Mouse (Mus musculus) lung, embryonic 16.5 days (tissue): ENCODE data around the gene Samd7. TPM values are rescaled to one million over a fixed set of nuclear protein-coding genes. Genes with fewer than 3 reads are reported as not detected.

Experiments
- ATAC-seq: fragments of 200-750 bp; cut with Nextera tagmentation; 2 replicates; pipeline ENCODE4 v1.8.0; 2017; ENCODE audit warnings: low read depth, mild to moderate bottlenecking, moderate library complexity
- H3K27ac ChIP-seq: fragments of 300-500 bp; sonication (generic); 2 replicates; pipeline ENCODE4 v1.5.1; 2014; ENCODE audit warnings: mild to moderate bottlenecking, control low read depth, low read length
- H3K27me3 ChIP-seq: fragments of 300-500 bp; sonication (generic); 2 replicates; pipeline ENCODE4 v1.6.1; 2014; ENCODE audit warnings: low read depth, low read length, mixed read lengths; ENCODE audit not compliant: control insufficient read depth, insufficient read depth
- H3K36me3 ChIP-seq: fragments of 300-500 bp; sonication (generic); 2 replicates; pipeline ENCODE4 v1.6.1; 2014; ENCODE audit warnings: low read length; ENCODE audit not compliant: control insufficient read depth, insufficient read depth
- H3K4me1 ChIP-seq: fragments of 300-500 bp; sonication (generic); replicated peaks from 2 replicates; pipeline ENCODE4 v1.6.1; 2014; ENCODE audit warnings: low read length, mixed read lengths; ENCODE audit not compliant: control insufficient read depth, insufficient read depth
- H3K4me2 ChIP-seq: fragments of 300-500 bp; sonication (generic); 2 replicates; pipeline ENCODE4 v1.6.1; 2014; ENCODE audit warnings: low read depth, low read length, control low read depth
- H3K4me3 ChIP-seq: fragments of 300-500 bp; sonication (generic); 2 replicates; pipeline ENCODE4 v1.5.1; 2014; ENCODE audit warnings: mild to moderate bottlenecking, low read length, control low read depth
- H3K9ac ChIP-seq: fragments of 300-500 bp; sonication (generic); 2 replicates; pipeline ENCODE4 v1.6.1; 2014; ENCODE audit warnings: low read length, control low read depth
- H3K9me3 ChIP-seq: fragments of 300-500 bp; sonication (generic); 2 replicates; pipeline ENCODE4 v1.6.1; 2016; ENCODE audit warnings: low read length; ENCODE audit not compliant: control insufficient read depth
- WGBS: fragments of 180-500 bp; shearing (Covaris S2); extraction: QIAGEN DNeasy Blood & Tissue Kit; methylation state at CpG from one replicate; pipeline ENCODE4 v1.1.7; 2014; 5-methylcytosine and 5-hydroxymethylcytosine counted together
- polyA plus RNA-seq: library from polyadenylated mRNA; unstranded; fragments of >200 nt; fragmentation: Nextera tagmentation; extraction: Ambion mirVana; gene quantifications from 2 replicates; pipeline ENCODE4 v1.2.1, GENCODE M21; 2015

Gene Samd7
- polyA plus RNA-seq, 1 experiment from 2014 or later = not detected

DNA sequence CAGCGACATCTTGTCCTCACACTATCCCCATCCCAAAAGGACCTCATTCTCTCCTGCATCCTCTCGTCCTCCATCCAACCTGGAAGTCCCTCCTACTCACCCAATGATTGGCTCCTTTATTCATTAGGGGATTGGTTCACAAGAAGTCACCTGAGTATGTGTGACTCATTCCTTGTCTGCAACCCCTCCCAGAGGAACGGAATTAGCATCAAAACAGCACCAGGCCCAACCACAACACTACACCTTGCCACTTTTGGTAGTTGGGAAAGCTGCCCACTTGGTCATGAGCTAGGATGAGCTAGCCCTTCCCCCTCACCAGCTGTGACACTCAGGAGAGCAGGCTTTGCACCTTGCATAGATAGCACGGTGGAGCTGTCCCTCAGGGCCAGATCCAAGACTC, 24.1 kb upstream of the Samd7 start:
- no peaks in the 10 kb centered on the region for H3K27me3 ChIP-seq
- H3K4me2 ChIP-seq = no peak overlapping the region
- no peaks in the 10 kb centered on the region for H3K4me1 ChIP-seq
- H3K4me3 ChIP-seq = no peak overlapping the region
- H3K36me3 ChIP-seq = no peaks in the 10 kb centered on the region
- H3K9ac ChIP-seq = no peak overlapping the region
- H3K9me3 ChIP-seq = no peaks in the 10 kb centered on the region
- ATAC-seq = no peak
- WGBS = 70% methylated on average over 4 of the region's 4 CpGs
- no peak overlapping the region for H3K27ac ChIP-seq

DNA sequence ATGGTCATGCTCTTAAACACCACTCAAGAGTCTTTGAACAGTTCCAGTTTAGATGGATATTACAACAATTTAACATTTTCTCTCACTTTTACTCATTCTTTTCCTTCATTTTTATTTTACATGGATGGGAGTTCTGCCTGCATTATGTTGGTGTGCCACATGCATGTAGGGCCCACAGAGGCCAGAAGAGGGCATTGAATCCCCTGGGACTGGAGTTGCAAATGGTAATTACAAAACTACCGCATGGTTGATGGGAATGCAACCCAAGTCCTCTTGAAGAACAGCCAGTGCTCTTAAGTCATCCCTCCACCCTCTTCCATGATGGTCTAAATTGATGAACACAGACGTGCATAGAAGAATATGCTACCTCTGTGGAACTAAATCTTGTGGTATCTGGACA, 23.6 kb upstream of the Samd7 start:
- Histone ChIP-seq H3K27ac (no peak overlapping the region), H3K4me3 (no peak overlapping the region), H3K36me3 (no peaks in the 10 kb centered on the region), H3K27me3 (no peaks in the 10 kb centered on the region), H3K9ac (no peak overlapping the region), H3K4me2 (no peak overlapping the region), H3K9me3 (no peaks in the 10 kb centered on the region), H3K4me1 (no peaks in the 10 kb centered on the region)
- ATAC-seq = no peak
- WGBS = 80% methylated on average over 2 of the region's 2 CpGs

DNA sequence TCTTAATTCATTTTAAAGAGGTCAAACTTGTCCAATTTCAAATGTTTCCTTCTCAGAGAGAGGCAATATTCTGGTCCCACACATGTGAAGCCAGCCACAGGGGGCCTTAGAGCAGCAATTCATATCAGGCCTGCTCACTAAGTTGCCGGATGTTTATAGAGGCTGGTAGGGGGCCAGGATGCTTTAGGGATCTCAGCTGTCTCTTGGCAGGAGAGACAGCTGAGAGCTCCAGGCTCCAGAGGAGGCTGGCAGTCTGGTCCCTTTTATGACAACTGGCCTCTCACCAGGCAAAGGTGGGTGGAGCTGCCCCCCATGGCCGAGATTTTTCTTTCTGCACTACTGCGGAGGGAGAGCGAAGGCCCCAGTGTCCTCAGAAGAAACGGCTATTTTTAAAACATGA, 22.9 kb upstream of the Samd7 start:
- no peaks in the 10 kb centered on the region for H3K4me1 ChIP-seq
- peak; percentile 90 for ATAC-seq

DNA sequence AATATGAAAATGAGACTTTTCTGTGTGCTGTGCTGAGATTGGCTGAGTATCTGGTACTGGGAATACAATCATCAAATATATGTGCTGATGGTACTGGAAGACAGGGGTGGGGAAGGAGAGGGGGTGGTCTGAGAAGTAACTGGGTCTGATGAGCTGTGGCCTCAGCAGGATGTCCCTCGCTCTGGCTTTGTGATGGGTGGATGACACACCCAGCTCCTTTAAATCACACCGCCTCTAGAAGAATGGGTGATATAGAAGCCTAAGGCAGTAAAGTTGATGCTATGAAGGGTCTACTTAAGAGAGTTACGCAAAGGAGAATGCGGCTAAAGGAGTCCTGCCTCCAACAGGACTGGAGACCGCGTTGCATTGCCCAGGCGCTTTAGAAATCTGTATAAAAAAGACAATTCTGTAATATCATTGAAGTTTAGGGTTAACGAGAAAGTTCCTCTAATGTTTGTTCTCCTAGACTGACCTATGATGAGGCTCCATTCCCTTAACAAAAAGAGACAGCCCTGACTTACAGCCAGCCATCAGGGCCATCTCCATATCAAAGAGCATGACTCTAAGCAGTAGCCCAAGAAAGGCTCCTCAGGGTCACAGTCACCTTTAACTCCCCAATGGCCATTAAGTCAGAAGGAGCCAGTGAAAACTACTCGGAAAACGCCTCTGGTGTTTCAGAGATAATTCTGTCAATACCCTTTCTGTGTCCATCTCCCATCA, 21.8 kb upstream of the Samd7 start:
- WGBS = 67% methylated on average over 10 of the region's 10 CpGs
- Histone ChIP-seq H3K36me3 (no peaks in the 10 kb centered on the region), H3K4me2 (no peak overlapping the region), H3K9me3 (no peaks in the 10 kb centered on the region), H3K27me3 (no peaks in the 10 kb centered on the region), H3K27ac (no peak overlapping the region), H3K4me3 (no peak overlapping the region), H3K9ac (no peak overlapping the region), H3K4me1 (no peaks in the 10 kb centered on the region)
- ATAC-seq = no peak

More for the DNA sequence above, 22.9 kb upstream of the Samd7 start:
- H3K4me3 ChIP-seq = no peak overlapping the region
- H3K4me2 ChIP-seq = no peak overlapping the region
- no peaks in the 10 kb centered on the region for H3K27me3 ChIP-seq
- 23% methylated on average over 5 of the region's 5 CpGs for WGBS
- no peaks in the 10 kb centered on the region for H3K9me3 ChIP-seq
- H3K36me3 ChIP-seq = no peaks in the 10 kb centered on the region
- H3K9ac ChIP-seq = no peak overlapping the region
- no peak overlapping the region for H3K27ac ChIP-seq

DNA sequence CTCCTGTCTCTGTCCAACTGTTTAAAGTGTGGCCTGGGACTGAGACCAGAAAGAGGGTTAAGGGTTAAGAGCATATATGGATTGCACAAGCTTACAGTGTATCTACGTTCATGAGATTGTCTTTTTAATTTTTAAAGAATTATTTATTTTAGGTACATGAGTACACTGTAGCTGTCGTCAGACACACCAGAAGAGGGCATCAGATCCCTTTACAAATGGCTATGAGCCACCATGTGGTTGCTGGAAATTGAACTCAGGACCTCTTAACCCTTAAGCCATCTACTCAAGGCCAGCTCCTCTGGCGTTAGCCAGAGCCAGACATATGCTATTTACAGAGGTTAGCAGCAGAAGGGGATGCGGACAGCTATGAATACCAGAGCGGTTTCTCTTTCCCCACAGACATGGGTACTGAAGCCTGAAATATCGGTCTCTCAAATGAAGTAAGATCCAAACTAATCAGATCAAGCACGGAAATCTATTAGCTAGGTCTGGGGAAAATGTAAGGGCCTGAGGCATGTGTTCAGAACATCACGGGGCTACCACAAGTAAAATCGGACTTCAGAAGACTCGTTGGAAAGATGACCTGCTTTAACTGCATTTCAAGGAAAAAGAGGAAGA, 21.1 kb upstream of the Samd7 start:
- ATAC-seq = no peak
- Histone ChIP-seq H3K27me3 (no peaks in the 10 kb centered on the region), H3K9ac (no peak overlapping the region), H3K4me2 (no peak overlapping the region), H3K9me3 (no peaks in the 10 kb centered on the region), H3K4me1 (no peaks in the 10 kb centered on the region), H3K27ac (no peak overlapping the region), H3K4me3 (no peak overlapping the region), H3K36me3 (no peaks in the 10 kb centered on the region)
- 71% methylated on average over 10 of the region's 10 CpGs for WGBS

DNA sequence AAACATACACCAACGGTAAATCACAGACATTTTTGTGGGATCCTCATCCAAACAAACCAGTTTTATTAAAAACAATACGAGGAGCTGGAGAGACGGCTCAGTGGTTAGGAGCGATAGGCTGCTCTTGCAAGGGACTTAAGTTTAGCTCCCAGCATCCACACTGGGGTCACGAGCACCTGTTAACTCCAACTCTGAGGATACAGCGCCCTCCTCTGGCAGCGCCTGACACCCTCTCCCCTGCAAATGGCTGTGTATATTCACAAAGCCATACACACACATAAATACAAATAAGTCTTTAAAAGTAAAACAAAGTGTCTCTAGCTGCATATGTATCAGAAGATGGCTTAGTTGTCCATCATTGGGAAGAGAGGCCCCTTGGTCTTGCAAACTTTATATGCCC, 20.6 kb upstream of the Samd7 start:
- WGBS = 72% methylated on average over 7 of the region's 7 CpGs
- no peak for ATAC-seq
- Histone ChIP-seq H3K4me3 (no peak overlapping the region), H3K9ac (no peak overlapping the region), H3K4me1 (no peaks in the 10 kb centered on the region), H3K36me3 (no peaks in the 10 kb centered on the region), H3K27me3 (no peaks in the 10 kb centered on the region), H3K4me2 (no peak overlapping the region), H3K9me3 (no peaks in the 10 kb centered on the region), H3K27ac (no peak overlapping the region)

DNA sequence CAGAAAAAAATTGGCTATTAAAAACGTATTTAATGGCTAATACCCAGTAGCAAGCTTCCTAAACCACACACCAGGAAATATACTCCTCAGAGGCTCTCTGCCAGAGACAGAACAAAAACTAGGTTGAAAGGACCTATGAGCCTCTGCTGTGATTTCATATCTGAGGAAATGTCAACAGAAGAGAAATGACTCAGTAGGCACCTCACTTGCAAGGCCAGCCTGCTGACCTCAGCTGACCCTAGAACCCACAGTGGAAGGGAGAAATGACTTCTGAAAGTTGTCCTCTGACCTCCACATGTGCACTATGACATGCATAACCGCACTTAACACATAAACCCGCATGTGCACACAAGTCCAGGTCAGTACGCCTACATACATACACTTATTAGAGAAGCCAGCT, 18.9 kb upstream of the Samd7 start:
- ATAC-seq = no peak
- WGBS = 71% methylated on average over 4 of the region's 4 CpGs

DNA sequence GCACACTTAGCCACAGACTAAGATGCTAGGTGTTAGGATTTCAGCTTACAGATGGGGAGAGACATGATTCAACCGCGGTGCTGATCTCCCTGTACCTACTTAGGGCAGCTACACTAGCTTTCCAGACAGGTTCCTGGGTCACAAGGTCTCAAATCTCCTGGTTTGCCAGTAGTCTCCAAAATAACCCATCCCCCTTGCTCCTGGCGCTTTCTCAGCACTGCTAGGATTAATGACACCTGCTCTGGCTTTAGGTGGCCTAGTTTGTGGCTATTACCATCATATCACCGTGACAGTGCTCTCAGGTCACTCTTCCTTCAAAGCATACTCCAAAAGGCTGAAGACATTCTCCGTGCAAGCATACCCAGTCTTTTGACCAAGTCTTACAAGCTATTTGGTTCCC, 17.0 kb upstream of the Samd7 start:
- Histone ChIP-seq H3K27me3 (no peaks in the 10 kb centered on the region), H3K4me3 (no peak overlapping the region), H3K9me3 (no peaks in the 10 kb centered on the region), H3K9ac (no peak overlapping the region), H3K4me2 (no peak overlapping the region), H3K36me3 (no peaks in the 10 kb centered on the region), H3K4me1 (no peaks in the 10 kb centered on the region), H3K27ac (no peak overlapping the region)
- no peak for ATAC-seq
- 84% methylated on average over 5 of the region's 5 CpGs for whole genome bisulfite sequencing

More for the DNA sequence above, 18.9 kb upstream of the Samd7 start:
- H3K27me3 ChIP-seq = no peaks in the 10 kb centered on the region
- no peak overlapping the region for H3K9ac ChIP-seq
- H3K27ac ChIP-seq = no peak overlapping the region
- no peaks in the 10 kb centered on the region for H3K9me3 ChIP-seq
- H3K4me2 ChIP-seq = no peak overlapping the region
- H3K36me3 ChIP-seq = no peaks in the 10 kb centered on the region
- H3K4me3 ChIP-seq = no peak overlapping the region
- H3K4me1 ChIP-seq = no peaks in the 10 kb centered on the region

DNA sequence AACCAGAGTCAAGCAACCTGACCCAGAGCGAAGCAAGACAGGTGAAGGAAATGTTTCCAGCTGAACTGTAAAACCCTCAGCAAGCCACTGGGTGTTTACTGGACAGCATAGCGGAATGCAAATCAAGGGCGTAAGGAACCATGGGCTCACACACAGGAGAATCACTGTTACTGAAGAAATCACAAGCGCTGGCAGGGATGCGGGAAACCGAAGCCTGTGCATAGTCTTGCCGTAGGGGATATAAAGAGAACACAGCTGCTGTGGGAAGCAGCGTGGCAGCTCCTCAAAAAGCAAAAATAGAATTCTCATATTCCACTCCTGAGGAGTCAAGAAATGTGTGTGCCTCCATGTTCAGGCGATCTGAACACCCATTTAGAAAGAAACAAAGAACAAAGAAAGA, 9.3 kb upstream of the Samd7 start:
- Histone ChIP-seq H3K9ac (no peak overlapping the region), H3K4me1 (no peaks in the 10 kb centered on the region), H3K27me3 (no peaks in the 10 kb centered on the region), H3K27ac (no peak overlapping the region), H3K36me3 (no peaks in the 10 kb centered on the region), H3K4me3 (no peak overlapping the region), H3K4me2 (no peak overlapping the region), H3K9me3 (no peaks in the 10 kb centered on the region)
- WGBS = 79% methylated on average over 9 of the region's 9 CpGs
- ATAC-seq = no peak
